Mouse (Mus musculus) intestine, embryonic 16.5 days (tissue): ENCODE measurements around the gene Zfp628. TPM values are rescaled to one million over a fixed set of nuclear protein-coding genes. Genes with fewer than 3 reads are reported as not detected.

Experiments
- polyA plus RNA-seq: library from polyadenylated mRNA; unstranded; fragments of >200 nt; fragmentation: Nextera tagmentation; extraction: Ambion mirVana; gene quantifications from 2 replicates; pipeline ENCODE4 v1.2.1, GENCODE M21; 2015

Zfp628 gene
- polyA plus RNA-seq, 1 experiment from 2014 or later: 2.7 TPM

Other genes starting within 250 kb of the Zfp628 start
- 84.9 and 95.4 TPM in 2 replicates for gene Hspbp1, start 230.1 kb upstream of the Zfp628 start, polyA plus RNA-seq
- 0.86 and 1.4 TPM in 2 replicates for gene Brsk1, start 224.6 kb upstream of the Zfp628 start, polyA plus RNA-seq
- gene Tmem150b, start 190.0 kb upstream of the Zfp628 start, polyA plus RNA-seq: 4.4 and 5.4 TPM in 2 replicates
- gene Kmt5c, start 175.1 kb upstream of the Zfp628 start, polyA plus RNA-seq: 66.7 and 76.0 TPM in 2 replicates
- gene Cox6b2, start 162.1 kb upstream of the Zfp628 start, polyA plus RNA-seq: 38.1 and 50.6 TPM in 2 replicates
- not detected in 2 replicates for gene Fam71e2, start 143.9 kb upstream of the Zfp628 start, polyA plus RNA-seq
- 0.09 TPM in 1 of 2 replicates, not detected in the other for gene Il11, start 132.4 kb upstream of the Zfp628 start, polyA plus RNA-seq
- 0.75 and 1.0 TPM in 2 replicates for gene Tmem190, start 132.3 kb upstream of the Zfp628 start, polyA plus RNA-seq
- 32.8 and 35.9 TPM in 2 replicates for gene Tmem238, start 125.6 kb upstream of the Zfp628 start, polyA plus RNA-seq
- gene Rpl28, start 122.3 kb upstream of the Zfp628 start, polyA plus RNA-seq: 320 and 345 TPM in 2 replicates
- 238 and 256 TPM in 2 replicates for gene Ube2s, start 102.6 kb upstream of the Zfp628 start, polyA plus RNA-seq
- gene Shisa7, start 70.5 kb upstream of the Zfp628 start, polyA plus RNA-seq: 0.12 and 0.15 TPM in 2 replicates
- 17.8 and 22.9 TPM in 2 replicates for gene Isoc2b, start 45.0 kb upstream of the Zfp628 start, polyA plus RNA-seq
- 1.4 TPM in 2 replicates for gene Isoc2a, start 38.1 kb upstream of the Zfp628 start, polyA plus RNA-seq
- not detected in 2 replicates for gene Gm36210, start 8.7 kb upstream of the Zfp628 start, polyA plus RNA-seq
- gene Nat14, start 6.8 kb downstream of the Zfp628 start, polyA plus RNA-seq: 3.1 and 3.6 TPM in 2 replicates
- 3.6 and 3.7 TPM in 2 replicates for gene Ssc5d, start 10.6 kb downstream of the Zfp628 start, polyA plus RNA-seq
- 0.56 and 0.58 TPM in 2 replicates for gene Sbk2, start 49.2 kb downstream of the Zfp628 start, polyA plus RNA-seq
- not detected in 2 replicates for gene Sbk3, start 56.0 kb downstream of the Zfp628 start, polyA plus RNA-seq
- 20.3 and 21.7 TPM in 2 replicates for gene Zfp579, start 80.9 kb downstream of the Zfp628 start, polyA plus RNA-seq
- gene Zfp524, start 99.2 kb downstream of the Zfp628 start, polyA plus RNA-seq: 24.3 and 27.3 TPM in 2 replicates
- 25.4 and 27.1 TPM in 2 replicates for gene Fiz1, start 99.5 kb downstream of the Zfp628 start, polyA plus RNA-seq
- 3.6 and 4.7 TPM in 2 replicates for gene Gm44973, start 100.3 kb downstream of the Zfp628 start, polyA plus RNA-seq
- 3.5 and 4.0 TPM in 2 replicates for gene Zfp865, start 105.2 kb downstream of the Zfp628 start, polyA plus RNA-seq
- 10.1 and 13.7 TPM in 2 replicates for gene Ccdc106, start 105.3 kb downstream of the Zfp628 start, polyA plus RNA-seq
- not detected in 2 replicates for gene 4632433K11Rik, start 118.9 kb downstream of the Zfp628 start, polyA plus RNA-seq
- 7.9 and 8.0 TPM in 2 replicates for gene Zfp784, start 123.2 kb downstream of the Zfp628 start, polyA plus RNA-seq
- gene Zfp580, start 136.3 kb downstream of the Zfp628 start, polyA plus RNA-seq: 18.2 and 20.2 TPM in 2 replicates
- 107 and 112 TPM in 2 replicates for gene U2af2, start 146.9 kb downstream of the Zfp628 start, polyA plus RNA-seq
- gene Epn1, start 165.0 kb downstream of the Zfp628 start, polyA plus RNA-seq: 75.0 and 87.4 TPM in 2 replicates
- not detected in 2 replicates for gene Rfpl4, start 201.7 kb downstream of the Zfp628 start, polyA plus RNA-seq
- gene Rasl2-9, start 210.7 kb downstream of the Zfp628 start, polyA plus RNA-seq: 0.67 and 0.80 TPM in 2 replicates
- gene Vmn1r55, start 234.5 kb downstream of the Zfp628 start, polyA plus RNA-seq: not detected in 2 replicates